Comparison of ENCODE assay signal across 8 mouse cellular contexts in the genomic region with DNA sequence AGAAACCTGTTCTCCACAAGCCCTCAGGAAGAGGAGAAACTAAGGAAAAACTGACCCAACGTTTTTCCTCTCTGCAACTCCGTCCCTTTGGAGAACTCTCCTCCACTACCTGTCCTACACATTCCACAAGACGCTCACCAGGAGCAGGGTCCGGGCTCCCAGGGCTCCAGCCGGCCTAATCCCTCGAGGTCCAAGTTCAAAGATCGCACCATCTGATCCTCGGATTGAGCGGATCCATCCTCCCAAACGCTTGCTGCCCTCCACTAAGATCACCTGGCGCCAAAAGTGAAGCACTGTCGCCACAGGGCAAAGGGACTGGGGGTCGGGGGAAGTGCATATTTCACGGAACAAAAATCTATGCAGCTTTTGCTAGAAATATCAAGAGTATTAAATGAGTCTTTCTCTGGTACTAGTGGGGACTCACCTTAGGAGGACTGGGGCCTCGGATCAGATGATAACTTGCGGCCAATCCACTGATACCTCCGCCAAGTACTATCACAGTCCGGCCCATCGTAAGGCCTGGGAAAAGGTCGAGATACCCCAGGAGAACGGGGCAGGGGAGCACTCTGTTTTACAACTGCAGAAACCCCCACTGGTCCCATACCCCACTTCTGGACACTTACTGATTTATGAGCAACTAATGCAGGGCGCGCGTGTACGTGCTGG. TPM values are rescaled to one million over a fixed set of nuclear protein-coding genes. Genes with fewer than 3 reads are reported as not detected.
DNase-seq lines count a peak whose midpoint lies in the region; ATAC-seq and TF ChIP-seq lines count a peak whose summit lies in the region.

No protein-coding gene starts in this region.

- WGBS in forebrain, embryonic 12.5 days: under 1% methylated on average over 25 of the region's 25 CpGs

- TF ChIP-seq CTCF in C2C12 (IDR thresholded peaks at IDR 0.05; ENCODE audit: control insufficient read depth, insufficient read depth, insufficient read length): no peak

- H3ac ChIP-seq in C2C12 (ENCODE audit: control insufficient read depth, insufficient read length, low read depth): peak overlapping the region; percentile 80

- no peaks in the 10 kb centered on the region for H3K9me3 ChIP-seq in forebrain, embryonic 12.5 days

- H3K79me2 ChIP-seq in C2C12 (ENCODE audit: control insufficient read depth, insufficient read depth): no peaks in the 10 kb centered on the region

- H3K79me3 ChIP-seq in C2C12 (ENCODE audit: low read depth): no peaks in the 10 kb centered on the region

- H3K4me1 ChIP-seq in forebrain, embryonic 12.5 days: peaks cover 25% of the 10 kb centered on the region

- no peaks in the 10 kb centered on the region for H3K27me3 ChIP-seq in C2C12 (ENCODE audit: control insufficient read depth, insufficient read depth, insufficient read length)
- no peaks in the 10 kb centered on the region for H3K27me3 ChIP-seq in forebrain, embryonic 12.5 days

- peak overlapping the region; percentile 90 for H3K4me2 ChIP-seq in forebrain, embryonic 12.5 days

- H3K36me3 ChIP-seq in C2C12 (ENCODE audit: control insufficient read depth, insufficient read depth): peaks cover 40% of the 10 kb centered on the region
- H3K36me3 ChIP-seq in forebrain, embryonic 12.5 days (replicated peaks): peaks cover 63% of the 10 kb centered on the region

- DNase-seq in cerebellum, adult 11-12 months: peak; percentile 39
- DNase-seq in cerebellum, postnatal 4 days (ENCODE audit: low spot score in 2 of 2): no peak
- peak; percentile 56 to 60 for DNase-seq in kidney, adult 8-10 months
- no peak for DNase-seq in c-Kit-positive CD71-positive TER-119-positive erythroid progenitor cells, embryonic 14.5 days (ENCODE audit: low spot score)
- DNase-seq in gastrocnemius, postnatal 10 days: no peak

- H3K27ac ChIP-seq in forebrain, embryonic 12.5 days: 0 out of 2 replicates have a peak overlapping the region, but pooled peaks have one; percentile 20

- H3K9ac ChIP-seq in forebrain, embryonic 12.5 days: peak overlapping the region; percentile 78

- H3K4me3 ChIP-seq in C2C12 (ENCODE audit: insufficient read depth, poor library complexity, severe bottlenecking): peak overlapping the region; percentile 55
- H3K4me3 ChIP-seq in forebrain, embryonic 12.5 days (replicated peaks): peak overlapping the region; percentile 64

- peak; percentile 12; the same call in 1 of the 2 replicates for ATAC-seq in forebrain, embryonic 12.5 days (ENCODE audit: low FRiP score)
- ATAC-seq in megakaryocyte progenitor cell, adult 5-6 weeks (replicated peaks; ENCODE audit: poor library complexity): peak; percentile 13

TF ChIP-seq in C2C12, 6 proteins besides CTCF, POLR2A, EP300 and RAD21:
- TF ChIP-seq CEBPB (IDR thresholded peaks at IDR 0.05; ENCODE audit: low read depth): no peak
- no peak for TF ChIP-seq FOSL1 (IDR thresholded peaks at IDR 0.05; ENCODE audit: insufficient read depth, low read length, poor library complexity, severe bottlenecking)
- no peak for TF ChIP-seq MYOD1 (IDR thresholded peaks at IDR 0.05; ENCODE audit: control insufficient read depth, insufficient read length, low read depth)
- no peak for TF ChIP-seq USF1 (IDR thresholded peaks at IDR 0.05; ENCODE audit: low read depth)
- TF ChIP-seq MYOG (IDR thresholded peaks at IDR 0.05; ENCODE audit: control insufficient read depth, extremely low read depth, insufficient read length): no peak

RNA-seq across cellular contexts. Expression of gene Ppox, which starts 0.6 kb away (rescaled TPM):
- polyA plus RNA-seq in C2C12 (2012; fragmentation: generic; extraction: Trizol): 9.0 TPM
- polyA plus RNA-seq in forebrain, embryonic 12.5 days (2016; fragmentation: Nextera tagmentation; extraction: Ambion mirVana): 58.7 and 68.0 TPM in 2 replicates
- 18.0 and 20.2 TPM in 2 replicates for total RNA-seq in megakaryocyte progenitor cell, adult 5-6 weeks (2015)
- total RNA-seq in megakaryocyte progenitor cell, adult 5-6 weeks (2017): 10.3 and 15.0 TPM in 2 replicates
- total RNA-seq in gastrocnemius, postnatal 10 days (2021): 10 to 100 TPM; 11.6 to 15.1 TPM

RNA-seq across cellular contexts. Expression of gene Usp21, which starts 7.4 kb away (rescaled TPM):
- polyA plus RNA-seq in C2C12 (2012; fragmentation: generic; extraction: Trizol): 20.6 TPM
- 119 and 125 TPM in 2 replicates for polyA plus RNA-seq in forebrain, embryonic 12.5 days (2016; fragmentation: Nextera tagmentation; extraction: Ambion mirVana)
- total RNA-seq in megakaryocyte progenitor cell, adult 5-6 weeks (2015): 36.0 and 38.2 TPM in 2 replicates
- total RNA-seq in megakaryocyte progenitor cell, adult 5-6 weeks (2017): 18.7 and 24.5 TPM in 2 replicates
- 10 to 100 TPM; 15.3 to 19.7 TPM for total RNA-seq in gastrocnemius, postnatal 10 days (2021)

RNA-seq across cellular contexts. Expression of gene B4galt3, which starts 10.3 kb away (rescaled TPM):
- 17.4 TPM for polyA plus RNA-seq in C2C12 (2012; fragmentation: generic; extraction: Trizol)
- 78.1 and 78.6 TPM in 2 replicates for polyA plus RNA-seq in forebrain, embryonic 12.5 days (2016; fragmentation: Nextera tagmentation; extraction: Ambion mirVana)
- total RNA-seq in megakaryocyte progenitor cell, adult 5-6 weeks (2015): 14.7 and 16.1 TPM in 2 replicates
- total RNA-seq in megakaryocyte progenitor cell, adult 5-6 weeks (2017): 18.0 and 22.6 TPM in 2 replicates
- 10 to 100 TPM; 11.0 to 17.6 TPM for total RNA-seq in gastrocnemius, postnatal 10 days (2021)

RNA-seq across cellular contexts. Expression of gene Ufc1, which starts 14.4 kb away (rescaled TPM):
- polyA plus RNA-seq in C2C12 (2012; fragmentation: generic; extraction: Trizol): 100 TPM
- 94.8 and 98.4 TPM in 2 replicates for polyA plus RNA-seq in forebrain, embryonic 12.5 days (2016; fragmentation: Nextera tagmentation; extraction: Ambion mirVana)
- total RNA-seq in megakaryocyte progenitor cell, adult 5-6 weeks (2015): 127 and 149 TPM in 2 replicates
- 93.2 and 115 TPM in 2 replicates for total RNA-seq in megakaryocyte progenitor cell, adult 5-6 weeks (2017)
- 10 to 100 TPM; 81.8 to 87.9 TPM for total RNA-seq in gastrocnemius, postnatal 10 days (2021)

RNA-seq across cellular contexts. Expression of gene Ndufs2, which starts 29.2 kb away (rescaled TPM):
- 227 TPM for polyA plus RNA-seq in C2C12 (2012; fragmentation: generic; extraction: Trizol)
- polyA plus RNA-seq in forebrain, embryonic 12.5 days (2016; fragmentation: Nextera tagmentation; extraction: Ambion mirVana): 209 and 213 TPM in 2 replicates
- 255 and 280 TPM in 2 replicates for total RNA-seq in megakaryocyte progenitor cell, adult 5-6 weeks (2015)
- total RNA-seq in megakaryocyte progenitor cell, adult 5-6 weeks (2017): 323 and 395 TPM in 2 replicates
- total RNA-seq in gastrocnemius, postnatal 10 days (2021): 100 to 1,000 TPM; 468 to 578 TPM

Comparison
In these comparisons a context has a peak if more than half of its experiments do, and no peak if none do; other contexts are left out.
1. DNase-seq: peak in cerebellum, adult 11-12 months (single experiment) and kidney, adult 8-10 months (2 of 2); none in cerebellum, postnatal 4 days (0 of 2), c-Kit-positive CD71-positive TER-119-positive erythroid progenitor cells, embryonic 14.5 days (single experiment) and gastrocnemius, postnatal 10 days (single experiment).